Mouse (Mus musculus): ENCODE data around the gene Gm44790. TPM values are rescaled to one million over a fixed set of nuclear protein-coding genes. Genes with fewer than 3 reads are reported as not detected.

Gene Gm44790
- polyA plus RNA-seq, 1 experiment from 2014 or later, result not detected

DNA sequence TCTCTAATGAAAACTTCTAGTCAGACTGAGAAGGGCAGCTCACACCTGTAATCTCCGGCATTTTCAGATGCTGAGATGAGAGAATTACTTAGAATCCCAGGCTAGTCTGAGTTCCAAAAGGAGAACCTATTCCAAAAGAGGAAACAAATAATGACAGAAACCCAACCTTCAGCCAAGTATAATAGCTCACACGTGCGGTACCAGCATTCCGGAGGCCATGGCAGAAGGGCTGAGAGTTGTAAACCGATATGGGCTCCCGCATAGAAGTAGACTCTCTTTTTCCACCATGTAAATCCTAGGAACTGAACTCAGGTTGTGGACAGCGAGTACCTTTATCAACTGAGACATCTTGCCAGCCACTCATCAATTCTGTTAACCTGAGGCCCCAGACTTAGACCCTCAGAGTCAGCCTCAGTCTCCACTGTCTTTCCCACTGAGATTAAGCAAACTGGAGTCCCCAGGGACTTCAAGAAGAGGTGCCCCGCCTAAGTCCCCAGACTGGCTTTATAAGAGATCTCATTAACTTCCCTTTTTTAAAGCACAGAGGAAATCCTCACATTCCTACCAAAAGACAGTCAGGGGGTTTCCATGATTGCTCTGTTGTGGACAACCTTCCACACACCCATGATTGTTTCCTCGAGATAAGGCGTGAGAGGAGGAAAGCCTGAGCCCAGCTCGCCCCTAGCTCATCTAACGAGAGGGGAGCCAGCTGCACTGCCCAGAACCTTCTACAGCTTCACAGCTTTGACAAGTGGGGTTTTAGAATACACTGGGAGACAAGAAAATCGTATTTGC is 67.2 kb downstream of the Gm44790 start:
- H3K36me3 ChIP-seq, result no peaks in the 10 kb centered on the region
- no peak overlapping the region for H3K4me3 ChIP-seq
- no peak for ATAC-seq (ENCODE audit: extremely low read depth, insufficient number of reproducible peaks, low FRiP score, low TSS enrichment)
- no peak overlapping the region for H3K4me2 ChIP-seq
- H3K9ac ChIP-seq, result no peak overlapping the region
- H3K27ac ChIP-seq (replicated peaks), result no peak overlapping the region; the same call in 1 of the 2 replicates
- no peaks in the 10 kb centered on the region for H3K9me3 ChIP-seq
- no peaks in the 10 kb centered on the region for H3K27me3 ChIP-seq (replicated peaks)
- peaks cover 30% of the 10 kb centered on the region for H3K4me1 ChIP-seq
- 39% methylated on average over 13 of the region's 13 CpGs for whole genome bisulfite sequencing

GRCm38 (mm10) chr6:86494767-86495166 is 68.3 kb downstream of the Gm44790 start:
- no peak for ATAC-seq (ENCODE audit: extremely low read depth, insufficient number of reproducible peaks, low FRiP score, low TSS enrichment)
- H3K27me3 ChIP-seq (replicated peaks), result no peaks in the 10 kb centered on the region

More at GRCm38 (mm10) chr6:86494767-86495166, 68.3 kb downstream of the Gm44790 start:
- no peak overlapping the region for H3K4me2 ChIP-seq
- H3K36me3 ChIP-seq, result no peaks in the 10 kb centered on the region
- no peak overlapping the region for H3K4me3 ChIP-seq
- H3K4me1 ChIP-seq, result peaks cover 36% of the 10 kb centered on the region
- H3K9me3 ChIP-seq, result no peaks in the 10 kb centered on the region
- no peak overlapping the region for H3K27ac ChIP-seq (replicated peaks)
- WGBS, result 94% methylated on average over 7 of the region's 7 CpGs
- no peak overlapping the region for H3K9ac ChIP-seq

Other genes with a start within 250 kb of the Gm44790 start
- 3.1 and 3.2 TPM in 2 replicates for gene Tgfa, start 231.4 kb upstream of the Gm44790 start, polyA plus RNA-seq (2015; fragmentation: Nextera tagmentation; extraction: Ambion mirVana)
- gene Fam136a, start 61.0 kb upstream of the Gm44790 start, polyA plus RNA-seq (2015; fragmentation: Nextera tagmentation; extraction: Ambion mirVana), result 93.8 and 107 TPM in 2 replicates
- gene Snrpg, start 55.4 kb upstream of the Gm44790 start, polyA plus RNA-seq (2015; fragmentation: Nextera tagmentation; extraction: Ambion mirVana), result 315 and 377 TPM in 2 replicates
- 51.2 and 52.0 TPM in 2 replicates for gene Pcyox1, start 29.5 kb upstream of the Gm44790 start, polyA plus RNA-seq (2015; fragmentation: Nextera tagmentation; extraction: Ambion mirVana)
- gene Tia1, start 22.4 kb upstream of the Gm44790 start, polyA plus RNA-seq (2015; fragmentation: Nextera tagmentation; extraction: Ambion mirVana), result 120 and 125 TPM in 2 replicates
- 16.8 and 20.0 TPM in 2 replicates for gene C87436, start 11.7 kb downstream of the Gm44790 start, polyA plus RNA-seq (2015; fragmentation: Nextera tagmentation; extraction: Ambion mirVana)
- gene Pcbp1, start 99.7 kb downstream of the Gm44790 start, polyA plus RNA-seq (2015; fragmentation: Nextera tagmentation; extraction: Ambion mirVana), result 218 and 286 TPM in 2 replicates
- gene Asprv1, start 201.5 kb downstream of the Gm44790 start, polyA plus RNA-seq (2015; fragmentation: Nextera tagmentation; extraction: Ambion mirVana), result 0.09 TPM in 2 replicates
- gene Mxd1, start 242.5 kb downstream of the Gm44790 start, polyA plus RNA-seq (2015; fragmentation: Nextera tagmentation; extraction: Ambion mirVana), result 8.5 and 10.0 TPM in 2 replicates

Measured in heart, embryonic 13.5 days (tissue).